Mouse (Mus musculus) lung, adult 18-20 months (tissue): ENCODE data around the gene 4632433K11Rik.
A peak's percentile ranks its signal among the peaks of the same experiment; 100 is the strongest.

Experiments used
- DNase-seq, 2 experiments: peaks; one replicate each; pipeline ENCODE4 v3.0.0; 2022; ENCODE audit warnings: mixed read lengths in 2 of 2

Gene 4632433K11Rik

GRCm38 (mm10) chr7:5020000-5020681 lies 13.8 kb upstream of the 4632433K11Rik start, which contains the start of the genes Zfp865 and Ccdc106:
Gene Zfp865, plus strand, starts transcription at chr7:5020376.
Gene Ccdc106, plus strand, starts transcription at chr7:5020553.
- peak; percentile 99 for DNase-seq

GRCm38 (mm10) chr7:5020685-5021084 lies 13.2 kb upstream of the 4632433K11Rik start:
- no peak for DNase-seq

GRCm38 (mm10) chr7:5021197-5021596 lies 12.7 kb upstream of the 4632433K11Rik start:
- DNase-seq = no peak

DNA sequence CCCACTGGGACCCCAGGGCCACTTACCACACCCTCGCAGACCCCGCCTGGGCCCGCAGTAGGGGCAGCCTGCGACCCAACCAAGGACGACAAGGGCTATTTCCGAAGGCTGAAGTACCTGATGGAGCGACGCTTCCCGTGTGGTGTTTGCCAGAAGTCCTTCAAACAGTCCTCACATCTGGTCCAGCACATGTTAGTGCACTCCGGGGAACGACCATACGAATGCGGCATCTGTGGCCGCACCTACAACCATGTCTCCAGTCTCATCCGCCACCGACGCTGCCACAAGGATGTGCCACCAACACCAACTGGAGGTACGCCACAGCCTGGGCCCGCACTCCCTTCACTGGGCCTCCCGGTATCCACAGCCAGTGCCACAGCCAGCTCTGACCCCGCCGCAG lies 4.4 kb upstream of the 4632433K11Rik start:
- no peak for DNase-seq

GRCm38 (mm10) chr7:5029946-5030345 lies 4.0 kb upstream of the 4632433K11Rik start:
- DNase-seq = no peak

- no peak for DNase-seq
These were observed 3.2 kb upstream of the 4632433K11Rik start for GRCm38 (mm10) chr7:5030554-5031275.

- DNase-seq = no peak
These were observed 2.4 kb upstream of the 4632433K11Rik start for GRCm38 (mm10) chr7:5031496-5031895.

DNA sequence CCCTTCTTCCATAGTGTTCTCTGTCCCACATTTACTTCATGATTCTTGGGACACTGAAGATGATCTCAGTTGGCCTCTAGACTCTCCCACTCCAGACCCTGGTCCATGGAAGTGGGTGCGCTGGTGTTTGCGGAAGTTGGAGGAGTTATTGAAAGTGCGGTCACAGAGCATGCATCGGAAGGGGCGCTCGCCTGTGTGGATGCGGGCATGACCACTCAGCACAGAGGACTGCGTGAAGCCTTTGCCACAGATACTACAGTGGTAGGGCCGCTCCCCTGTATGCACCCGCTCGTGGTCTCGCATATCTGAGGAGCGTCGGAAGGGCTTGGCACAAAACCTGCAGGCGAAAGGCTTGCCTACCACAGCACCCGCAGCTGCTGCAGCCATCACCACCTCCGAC lies 1.7 kb downstream of the 4632433K11Rik start:
- DNase-seq = no peak

GRCm38 (mm10) chr7:5036136-5036535 lies 2.2 kb downstream of the 4632433K11Rik start:
- DNase-seq = no peak

- DNase-seq = no peak
These were observed 3.1 kb downstream of the 4632433K11Rik start for GRCm38 (mm10) chr7:5037026-5037425.

DNA sequence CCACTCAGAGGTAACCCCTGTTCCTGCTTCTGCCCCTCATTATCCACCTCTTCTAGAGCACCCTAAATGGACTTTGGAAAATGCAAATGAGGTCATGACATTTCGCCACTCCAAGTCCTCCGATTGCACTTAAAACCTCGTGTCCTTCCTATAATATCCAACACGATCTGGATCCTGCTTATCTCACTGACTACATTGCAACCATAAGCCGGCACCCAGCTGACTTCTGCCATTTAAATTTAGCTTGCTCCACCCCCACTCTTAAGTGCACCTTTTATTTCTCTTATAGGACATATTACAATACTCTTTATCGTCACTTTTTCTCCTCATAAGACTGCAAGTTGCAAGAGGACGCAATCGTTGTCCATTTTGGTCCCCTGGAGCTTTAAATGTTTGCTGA lies 3.5 kb downstream of the 4632433K11Rik start:
- no peak for DNase-seq

GRCm38 (mm10) chr7:5038109-5038732 lies 4.3 kb downstream of the 4632433K11Rik start, which contains the start of gene Zfp784:
Gene Zfp784, minus strand, starts transcription at chr7:5038446.
- DNase-seq = peak; percentile 94 to 96

GRCm38 (mm10) chr7:5038940-5039339 lies 5.0 kb downstream of the 4632433K11Rik start:
- no peak for DNase-seq

GRCm38 (mm10) chr7:5044981-5045380 lies 11.1 kb downstream of the 4632433K11Rik start:
- DNase-seq = no peak

DNA sequence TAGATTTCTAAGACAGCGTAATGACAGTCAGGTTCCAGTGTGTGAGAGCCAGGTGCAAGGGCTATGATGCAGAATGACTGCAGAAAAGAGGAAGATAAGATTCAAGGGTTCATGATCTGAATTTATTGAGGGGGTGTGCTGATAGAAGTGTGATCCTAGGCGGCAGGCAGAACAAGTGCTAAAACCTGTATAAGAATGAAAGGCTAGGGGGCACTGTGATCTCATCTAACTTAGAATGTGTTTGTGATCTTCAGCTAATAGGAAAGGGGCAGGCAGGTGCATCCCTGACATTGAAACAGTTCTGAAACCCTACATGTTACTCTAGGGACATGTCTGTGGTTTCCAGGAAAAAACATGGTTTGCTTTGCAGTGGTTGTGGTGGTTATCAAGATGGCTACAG lies 12.2 kb downstream of the 4632433K11Rik start:
- no peak for DNase-seq

DNA sequence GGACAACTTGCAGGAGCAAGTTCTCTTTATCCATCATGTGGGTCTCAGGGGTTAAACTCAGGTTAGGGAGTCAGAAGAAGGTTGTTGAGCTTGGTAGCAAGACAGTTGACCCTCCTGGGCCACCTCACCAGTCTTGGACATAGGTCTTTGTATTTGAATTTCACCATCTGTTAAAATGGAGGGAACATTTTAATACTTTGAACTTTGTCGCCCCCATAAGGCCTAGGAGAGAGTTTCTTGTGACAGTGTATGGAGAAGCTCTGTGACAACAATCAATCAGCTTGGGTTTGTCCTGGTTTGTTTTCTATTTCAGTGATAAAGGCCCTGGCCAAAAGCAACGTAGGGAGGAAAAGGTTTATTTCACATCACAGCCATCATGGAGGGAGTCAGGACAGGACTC lies 13.4 kb downstream of the 4632433K11Rik start:
- peak in 1 of 2 experiments; percentile 35 for DNase-seq

DNA sequence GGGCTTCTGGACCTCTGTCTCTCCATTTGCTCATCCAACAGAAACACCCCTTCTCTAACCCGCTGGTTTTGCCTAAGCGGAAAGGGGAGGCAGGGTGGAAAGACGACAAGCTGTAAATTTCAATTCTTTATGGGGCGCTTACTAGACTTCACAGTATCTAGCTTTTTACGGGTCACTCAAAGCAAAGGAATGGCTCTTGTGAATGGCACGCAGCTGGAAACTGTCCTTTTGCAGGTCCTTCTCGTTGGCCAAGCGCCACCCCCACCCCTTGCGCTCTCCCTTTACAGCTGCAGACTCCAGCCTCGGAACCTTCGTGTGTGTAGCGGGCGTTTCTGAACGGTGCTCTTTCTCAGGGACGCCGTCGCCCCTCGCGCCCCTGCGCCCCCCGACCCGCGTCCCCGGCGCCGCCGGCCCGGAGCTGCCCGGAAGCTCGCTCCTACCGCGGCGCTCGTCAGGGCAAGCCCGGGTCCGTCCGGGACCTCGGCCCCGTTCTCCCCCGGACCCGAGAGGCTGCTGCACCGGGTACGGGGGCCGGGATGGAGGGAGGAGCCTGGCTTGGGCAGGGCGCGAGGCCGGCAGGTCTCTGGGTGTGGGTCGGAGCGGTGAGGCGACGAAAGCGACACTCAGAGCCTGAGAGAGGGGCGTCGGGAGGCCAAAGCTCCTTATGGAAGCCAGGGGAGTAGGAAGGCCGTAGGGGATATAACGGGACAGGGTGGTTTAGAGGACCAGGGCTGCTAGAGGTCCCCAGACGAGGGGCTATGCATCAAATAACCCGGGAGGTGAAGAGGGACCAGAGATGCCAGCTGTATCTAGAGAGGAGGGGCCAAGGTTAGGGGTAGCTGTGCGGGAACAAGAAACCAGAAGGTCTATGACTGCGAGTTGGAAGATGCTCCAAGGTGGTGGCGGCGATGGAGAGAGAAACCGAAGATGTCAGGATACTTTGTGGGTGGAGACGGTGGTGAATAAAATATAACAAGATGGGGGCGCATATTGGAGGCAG lies 17.6 kb downstream of the 4632433K11Rik start, which contains the start of gene Zfp580:
Gene Zfp580 (plus strand): TSS at position 346 of the 1,000 bp plus-strand sequence.
- DNase-seq = peak; percentile 60 to 69

DNA sequence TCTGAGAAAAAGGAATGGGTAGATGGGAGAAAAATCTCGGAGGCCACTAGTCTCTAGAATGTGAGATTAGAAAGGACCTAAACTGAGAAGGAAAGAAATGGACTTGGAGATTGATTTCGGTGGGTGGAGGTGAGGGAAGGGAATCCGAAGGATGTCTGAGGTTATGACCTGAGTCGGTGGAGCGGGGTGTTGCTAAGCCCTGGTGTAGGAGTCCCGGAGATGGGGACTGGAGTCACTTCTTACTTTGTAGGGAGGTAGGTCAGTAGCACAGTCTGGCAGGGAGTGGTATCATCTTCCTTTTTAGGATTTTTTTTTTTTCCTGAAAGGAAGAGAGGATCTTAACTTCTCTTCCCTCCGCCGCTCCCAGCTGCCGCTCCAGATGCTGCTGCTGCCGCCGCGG lies 18.5 kb downstream of the 4632433K11Rik start:
- no peak for DNase-seq

DNA sequence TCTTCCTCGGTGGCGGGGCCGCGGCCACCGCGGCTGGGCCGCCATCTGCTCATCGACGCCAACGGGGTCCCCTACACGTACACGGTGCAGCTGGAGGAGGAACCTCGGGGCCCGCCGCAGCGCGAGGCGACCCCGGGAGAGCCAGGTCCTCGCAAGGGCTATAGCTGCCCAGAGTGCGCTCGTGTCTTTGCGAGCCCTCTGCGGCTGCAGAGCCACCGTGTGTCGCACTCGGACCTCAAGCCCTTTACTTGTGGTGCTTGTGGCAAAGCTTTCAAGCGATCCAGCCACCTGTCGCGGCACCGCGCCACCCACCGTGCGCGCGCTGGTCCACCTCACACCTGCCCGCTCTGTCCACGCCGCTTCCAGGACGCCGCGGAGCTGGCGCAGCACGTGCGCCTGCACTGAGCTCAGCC lies 19.0 kb downstream of the 4632433K11Rik start:
- DNase-seq = no peak

DNA sequence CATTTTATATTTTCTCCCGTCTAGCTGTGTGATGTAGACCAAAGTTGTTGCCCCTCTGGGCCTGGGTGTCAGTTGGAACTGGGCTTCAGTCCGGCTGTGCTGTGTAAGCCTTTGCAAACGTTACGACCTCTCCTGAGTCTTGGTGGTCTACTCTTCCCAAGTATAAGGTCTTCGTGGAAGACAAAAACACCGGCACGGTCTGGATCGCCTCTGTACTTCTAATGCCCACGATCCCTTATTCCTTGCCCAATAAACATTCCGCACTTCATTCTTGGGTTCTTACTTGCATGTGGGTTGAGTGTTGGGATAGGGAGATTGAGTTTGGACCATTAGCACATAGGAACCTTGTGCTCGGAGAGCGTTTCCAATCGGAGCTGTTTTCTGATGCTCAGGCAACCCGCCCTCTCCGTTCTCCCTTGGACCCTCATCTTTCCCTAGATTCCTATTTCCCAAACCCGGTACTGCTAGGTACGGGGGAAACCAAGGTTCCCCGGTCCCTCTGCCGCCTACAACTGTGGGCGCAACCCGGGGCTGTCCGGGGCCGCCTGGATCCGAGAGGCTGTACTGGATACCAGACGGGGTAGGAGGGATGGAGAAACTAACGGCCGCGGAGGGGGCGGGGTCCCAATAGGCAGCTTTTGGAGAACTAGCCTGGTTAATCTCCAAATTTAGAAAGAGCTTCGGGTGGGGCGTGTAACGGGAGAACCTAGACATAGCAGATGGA lies 19.7 kb downstream of the 4632433K11Rik start:
- no peak for DNase-seq

DNA sequence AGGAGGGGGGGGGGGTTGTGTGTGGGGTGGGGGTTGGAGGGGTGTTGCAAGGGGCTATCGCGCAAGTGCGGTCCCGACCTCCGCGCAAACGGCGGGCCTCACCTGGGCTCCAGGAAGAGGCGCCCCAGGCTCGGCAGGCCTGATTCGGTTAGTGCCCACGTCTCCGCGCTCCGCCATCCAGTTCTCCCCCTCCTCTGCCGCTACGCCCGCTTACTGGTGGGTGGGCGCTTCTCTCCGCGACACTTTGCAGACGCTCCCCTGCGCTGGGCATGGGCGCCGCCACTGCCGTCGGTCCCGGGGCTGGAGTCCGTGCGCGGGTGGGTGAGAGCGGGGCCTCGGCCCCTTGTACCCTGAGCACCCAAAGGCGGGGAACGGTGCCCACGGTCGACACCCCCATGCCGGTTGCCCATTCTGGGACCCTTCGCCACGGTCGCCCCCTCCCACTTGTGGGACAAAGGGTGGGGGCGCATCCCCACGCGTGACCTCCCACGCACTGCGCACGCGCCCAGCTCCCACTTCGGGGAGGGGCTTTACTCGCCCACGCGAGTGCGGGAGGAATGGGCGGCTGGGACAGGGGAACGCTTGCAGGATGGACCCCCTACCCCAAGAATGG lies 22.8 kb downstream of the 4632433K11Rik start:
- no peak for DNase-seq
